Mouse (Mus musculus) lung, postnatal 0 days (tissue): ENCODE measurements around the gene Tubg2. TPM values are rescaled to one million over a fixed set of nuclear protein-coding genes. Genes with fewer than 3 reads are reported as not detected.

Experiments used
- ATAC-seq: fragments of 200-750 bp; cut with Nextera tagmentation; 2 replicates; pipeline ENCODE4 v1.8.0; 2017; ENCODE audit warnings: moderate library complexity
- DNase-seq: peaks from one replicate; pipeline ENCODE4 v3.0.0-alpha.2; 2016; ENCODE audit warnings: low spot score
- H3K27ac ChIP-seq: fragments of 300-500 bp; sonication (generic); 2 replicates; pipeline ENCODE4 v1.5.1; 2014; ENCODE audit warnings: antibody characterized with exemption, mild to moderate bottlenecking, low read length, mixed read lengths
- H3K27me3 ChIP-seq: fragments of 300-500 bp; sonication (generic); replicated peaks from 2 replicates; pipeline ENCODE4 v1.6.1; 2014; ENCODE audit warnings: low read length, mixed read lengths; ENCODE audit not compliant: insufficient read depth
- H3K36me3 ChIP-seq: fragments of 300-500 bp; sonication (generic); 2 replicates; pipeline ENCODE4 v1.6.1; 2014; ENCODE audit warnings: low read length, mixed read lengths; ENCODE audit not compliant: insufficient read depth
- H3K4me1 ChIP-seq: fragments of 300-500 bp; sonication (generic); 2 replicates; pipeline ENCODE4 v1.6.1; 2014; ENCODE audit warnings: antibody characterized with exemption, low read depth, low read length, mixed read lengths; ENCODE audit not compliant: insufficient read depth
- H3K4me2 ChIP-seq: fragments of 300-500 bp; sonication (generic); replicated peaks from 2 replicates; pipeline ENCODE4 v1.6.1; 2014; ENCODE audit warnings: low read depth, mild to moderate bottlenecking, low read length, moderate library complexity, mixed read lengths
- H3K4me3 ChIP-seq: fragments of 300-500 bp; sonication (generic); 2 replicates; pipeline ENCODE4 v1.5.1; 2014; ENCODE audit warnings: low read depth, low read length
- H3K9ac ChIP-seq: fragments of 300-500 bp; sonication (generic); replicated peaks from 2 replicates; pipeline ENCODE4 v1.6.1; 2014; ENCODE audit warnings: low read depth, mild to moderate bottlenecking
- H3K9me3 ChIP-seq: fragments of 300-500 bp; sonication (generic); 2 replicates; pipeline ENCODE4 v1.6.1; 2016; ENCODE audit warnings: low read length, mixed read lengths
- CTCF ChIP-seq: IDR thresholded peaks from 2 replicates; pipeline ENCODE4 v1.5.1; 2016; ENCODE audit warnings: antibody characterized with exemption, mild to moderate bottlenecking
- EP300 ChIP-seq: IDR thresholded peaks from 2 replicates; pipeline ENCODE4 v1.6.1; 2016; ENCODE audit warnings: antibody characterized with exemption, mild to moderate bottlenecking, control low read depth
- WGBS: fragments of 180-500 bp; shearing (Covaris S2); extraction: QIAGEN DNeasy Blood & Tissue Kit; methylation state at CpG from one replicate; pipeline ENCODE4 v1.1.7; 2014; 5-methylcytosine and 5-hydroxymethylcytosine counted together
- polyA plus RNA-seq: library from polyadenylated mRNA; unstranded; fragments of >200 nt; fragmentation: Nextera tagmentation; extraction: Ambion mirVana; gene quantifications from 2 replicates; pipeline ENCODE4 v1.2.1, GENCODE M21; 2015

The Tubg2 gene
- polyA plus RNA-seq, 1 experiment from 2014 or later: 2.3 TPM

GRCm38 (mm10) chr11:101182771-101183517, 27.2 kb downstream of the Tubg2 start:
- 71% methylated on average over 14 of the region's 14 CpGs for WGBS
- Histone ChIP-seq H3K27me3 (no peaks in the 10 kb centered on the region), H3K9me3 (no peaks in the 10 kb centered on the region)

GRCm38 (mm10) chr11:101184984-101185383, 29.3 kb downstream of the Tubg2 start:
- Histone ChIP-seq H3K4me1 (no peaks in the 10 kb centered on the region; the same call in 1 of the 2 replicates), H3K9ac (no peak overlapping the region), H3K4me2 (no peak overlapping the region), H3K27me3 (no peaks in the 10 kb centered on the region), H3K27ac (no peak overlapping the region), H3K4me3 (no peak overlapping the region), H3K9me3 (no peaks in the 10 kb centered on the region), H3K36me3 (no peaks in the 10 kb centered on the region)
- ATAC-seq: no peak
- 84% methylated on average over 12 of the region's 12 CpGs for WGBS
- no peak for DNase-seq
- TF ChIP-seq CTCF (no peak), EP300 (no peak)

More at GRCm38 (mm10) chr11:101182771-101183517, 27.2 kb downstream of the Tubg2 start:
- Histone ChIP-seq H3K9ac (no peak overlapping the region), H3K4me1 (no peaks in the 10 kb centered on the region), H3K4me3 (no peak overlapping the region), H3K4me2 (no peak overlapping the region), H3K27ac (no peak overlapping the region), H3K36me3 (no peaks in the 10 kb centered on the region)
- no peak for TF ChIP-seq CTCF
- TF ChIP-seq EP300: no peak
- DNase-seq (no peak), ATAC-seq (no peak)

GRCm38 (mm10) chr11:101185441-101185840, 29.7 kb downstream of the Tubg2 start:
- Histone ChIP-seq H3K4me2 (no peak overlapping the region), H3K9me3 (no peaks in the 10 kb centered on the region), H3K9ac (no peak overlapping the region), H3K36me3 (no peaks in the 10 kb centered on the region), H3K27me3 (no peaks in the 10 kb centered on the region), H3K27ac (no peak overlapping the region), H3K4me3 (no peak overlapping the region), H3K4me1 (no peaks in the 10 kb centered on the region; the same call in 1 of the 2 replicates)
- DNase-seq (no peak), ATAC-seq (no peak)
- 93% methylated on average over 4 of the region's 4 CpGs for WGBS
- no peak for TF ChIP-seq CTCF
- TF ChIP-seq EP300: no peak

- H3K9ac ChIP-seq: no peak overlapping the region
- no peak for DNase-seq
- no peak overlapping the region for H3K4me2 ChIP-seq
- TF ChIP-seq EP300 (no peak), CTCF (no peak)
- ATAC-seq: no peak
- 83% methylated on average over 27 of the region's 27 CpGs for WGBS
- no peaks in the 10 kb centered on the region; the same call in 1 of the 2 replicates for H3K4me1 ChIP-seq
- no peaks in the 10 kb centered on the region for H3K27me3 ChIP-seq
- H3K27ac ChIP-seq: no peak overlapping the region
- no peaks in the 10 kb centered on the region for H3K36me3 ChIP-seq
- H3K9me3 ChIP-seq: no peaks in the 10 kb centered on the region
- H3K4me3 ChIP-seq: no peak overlapping the region
Measured at GRCm38 (mm10) chr11:101186526-101187247, 31.0 kb downstream of the Tubg2 start.

- no peak overlapping the region for H3K4me2 ChIP-seq
- H3K9ac ChIP-seq: no peak overlapping the region
- no peak overlapping the region for H3K27ac ChIP-seq
- H3K9me3 ChIP-seq: no peaks in the 10 kb centered on the region
- no peak for TF ChIP-seq EP300
- TF ChIP-seq CTCF: no peak
- H3K27me3 ChIP-seq: no peaks in the 10 kb centered on the region
- WGBS: 91% methylated on average over 5 of the region's 5 CpGs
- H3K4me1 ChIP-seq: no peaks in the 10 kb centered on the region; the same call in 1 of the 2 replicates
- H3K4me3 ChIP-seq: no peak overlapping the region
- no peaks in the 10 kb centered on the region for H3K36me3 ChIP-seq
- no peak for DNase-seq
- ATAC-seq: no peak
Measured at GRCm38 (mm10) chr11:101187541-101187940, 31.8 kb downstream of the Tubg2 start.

- H3K27me3 ChIP-seq: no peaks in the 10 kb centered on the region
- H3K36me3 ChIP-seq: no peaks in the 10 kb centered on the region
- ATAC-seq: no peak
- no peak overlapping the region for H3K4me2 ChIP-seq
- no peaks in the 10 kb centered on the region for H3K9me3 ChIP-seq
- 86% methylated on average over 11 of the region's 11 CpGs for WGBS
- no peaks in the 10 kb centered on the region; the same call in 1 of the 2 replicates for H3K4me1 ChIP-seq
- H3K27ac ChIP-seq: no peak overlapping the region
- no peak for DNase-seq
- no peak overlapping the region for H3K9ac ChIP-seq
- TF ChIP-seq CTCF: no peak
- TF ChIP-seq EP300: no peak
- H3K4me3 ChIP-seq: no peak overlapping the region
Measured at GRCm38 (mm10) chr11:101188166-101188805, 32.6 kb downstream of the Tubg2 start.
